Mouse (Mus musculus) liver, adult 2 months (tissue): ENCODE measurements around the gene Dag1. TPM values are rescaled to one million over a fixed set of nuclear protein-coding genes. Genes with fewer than 3 reads are reported as not detected.
"Not testable (repeated sequence)": the region's sequence is repeated elsewhere in the genome, so short reads cannot be mapped to it uniquely, and the experiment has no call there.

Source experiments
- DNase-seq: peaks from one replicate; pipeline ENCODE4 v3.0.0-alpha.2; 2011; ENCODE audit warnings: low read depth, low spot score; ENCODE audit errors: extremely low read depth
- H3K27ac ChIP-seq: fragments of 200-500 bp; replicated peaks from 2 replicates; pipeline ENCODE4 v1.5.1; 2012; ENCODE audit warnings: low read depth, mild to moderate bottlenecking, control low read depth, inconsistent platforms, low read length; ENCODE audit not compliant: insufficient read depth
- H3K27me3 ChIP-seq: fragments of 200-500 bp; 2 replicates; pipeline ENCODE4 v1.6.1; 2012; ENCODE audit warnings: mild to moderate bottlenecking, moderate library complexity, low read length, inconsistent platforms; ENCODE audit not compliant: control insufficient read depth, insufficient read depth
- H3K36me3 ChIP-seq: fragments of 200-500 bp; 2 replicates; pipeline ENCODE4 v1.6.1; 2012; ENCODE audit warnings: low read length, inconsistent platforms; ENCODE audit not compliant: control insufficient read depth, insufficient read depth
- H3K4me1 ChIP-seq: fragments of 200-500 bp; 2 replicates; pipeline ENCODE4 v1.6.1; 2011; ENCODE audit warnings: low read length; ENCODE audit not compliant: control insufficient read depth, insufficient read depth
- H3K4me3 ChIP-seq: fragments of 200-500 bp; 2 replicates; pipeline ENCODE4 v1.5.1; 2011; ENCODE audit warnings: low read depth, mild to moderate bottlenecking, control low read depth, low read length, moderate library complexity; ENCODE audit not compliant: insufficient read depth
- H3K79me2 ChIP-seq: fragments of 200-500 bp; 2 replicates; pipeline ENCODE4 v1.6.1; 2012; ENCODE audit warnings: inconsistent platforms, mild to moderate bottlenecking, low read length, moderate library complexity; ENCODE audit not compliant: control insufficient read depth, insufficient read depth
- H3K9ac ChIP-seq: fragments of 200-500 bp; 2 replicates; pipeline ENCODE4 v1.6.1; 2012; ENCODE audit warnings: low read depth, mild to moderate bottlenecking, control low read depth, inconsistent platforms, low read length
- CTCF ChIP-seq: fragments of 200-500 bp; IDR thresholded peaks from 2 replicates; pipeline ENCODE4 v1.5.1; 2011; ENCODE audit warnings: low read depth, low read length, control low read depth
- POLR2A ChIP-seq: fragments of 200-500 bp; IDR thresholded peaks from 2 replicates; pipeline ENCODE4 v1.6.1; 2011; ENCODE audit warnings: low read length, control low read depth; ENCODE audit not compliant: insufficient read depth; ENCODE audit errors: extremely low read depth
- WGBS: fragments of 180-500 bp; shearing (Covaris S2); methylation state at CpG from one replicate; pipeline ENCODE4 v1.1.7; 2018; 5-methylcytosine and 5-hydroxymethylcytosine counted together
- polyA plus RNA-seq: library from polyadenylated mRNA; depleted of rRNA; stranded (reverse); fragments of >200 nt; gene quantifications from 2 replicates; pipeline ENCODE4 v1.2.3, GENCODE M21; 2012
- total RNA-seq: library from RNA; depleted of rRNA; stranded (reverse); fragments of >200 nt; gene quantifications from 2 replicates; pipeline ENCODE4 v1.2.3, GENCODE M21; 2014

The Dag1 gene
- total and polyA plus RNA-seq, 2 experiments, result 20.7 to 24.9 TPM

- peak; percentile 99 for DNase-seq
- peaks cover 5% of the 10 kb centered on the region for H3K4me1 ChIP-seq
- peak within 1 kb of the TSS; percentile 51 for H3K4me3 ChIP-seq
- peak within 1 kb of the TSS; percentile 28 for H3K9ac ChIP-seq
- TF ChIP-seq POLR2A (0 out of 2 replicates have a peak, but pooled peaks have one; percentile 11), CTCF (no peak)
- no peaks in the 10 kb centered on the region for H3K36me3 ChIP-seq
- H3K79me2 ChIP-seq, result no peaks in the 10 kb centered on the region
- under 1% methylated on average over 32 of the region's 32 CpGs for WGBS
- H3K27ac ChIP-seq, result peak within 1 kb of the TSS; percentile 40
- no peaks in the 10 kb centered on the region for H3K27me3 ChIP-seq
These were observed 26.4 kb upstream of the Dag1 start, which contains the start of gene Nicn1 for GRCm38 (mm10) chr9:108290016-108290750. Gene Nicn1 (plus strand): TSS chr9:108290429.

- H3K79me2 ChIP-seq, result no peaks in the 10 kb centered on the region
- peaks cover 7% of the 10 kb centered on the region for H3K4me1 ChIP-seq
- no peak overlapping the region for H3K4me3 ChIP-seq
- no peak overlapping the region for H3K9ac ChIP-seq
- no peak overlapping the region for H3K27ac ChIP-seq
- 20% methylated on average over 2 of the region's 2 CpGs for WGBS
- TF ChIP-seq CTCF (no peak), POLR2A (no peak)
- no peaks in the 10 kb centered on the region for H3K27me3 ChIP-seq
- DNase-seq, result peak; percentile 68
- no peaks in the 10 kb centered on the region for H3K36me3 ChIP-seq
These were observed 25.6 kb upstream of the Dag1 start for GRCm38 (mm10) chr9:108289347-108289746.

GRCm38 (mm10) chr9:108287526-108288238 is 23.9 kb upstream of the Dag1 start:
- not testable (repeated sequence) for H3K4me3 ChIP-seq, H3K9ac ChIP-seq, H3K36me3 ChIP-seq, H3K79me2 ChIP-seq, H3K27ac ChIP-seq, H3K27me3 ChIP-seq, DNase-seq, H3K4me1 ChIP-seq
- 90% methylated on average over 6 of the region's 6 CpGs for WGBS

- DNase-seq, result peak; percentile 78
- peak; percentile 66 for TF ChIP-seq CTCF
- no peak for TF ChIP-seq POLR2A
- Histone ChIP-seq H3K27ac (no peak overlapping the region), H3K27me3 (no peaks in the 10 kb centered on the region), H3K79me2 (no peaks in the 10 kb centered on the region), H3K4me1 (peaks cover 5% of the 10 kb centered on the region), H3K36me3 (no peaks in the 10 kb centered on the region), H3K4me3 (no peak overlapping the region), H3K9ac (no peak overlapping the region)
- whole genome bisulfite sequencing, result 6% methylated on average over 6 of the region's 6 CpGs
These were observed 20.7 kb upstream of the Dag1 start for GRCm38 (mm10) chr9:108284410-108284809.

- peaks cover 6% of the 10 kb centered on the region for H3K4me1 ChIP-seq
- 20% methylated on average over 8 of the region's 8 CpGs for WGBS
- no peaks in the 10 kb centered on the region for H3K79me2 ChIP-seq
- TF ChIP-seq POLR2A (0 out of 2 replicates have a peak, but pooled peaks have one; percentile 7), CTCF (0 out of 2 replicates have a peak, but pooled peaks have one; percentile 6)
- peak; percentile 75 for DNase-seq
- no peak overlapping the region for H3K4me3 ChIP-seq
- H3K27ac ChIP-seq, result peak overlapping the region; percentile 12
- H3K27me3 ChIP-seq, result no peaks in the 10 kb centered on the region
- no peaks in the 10 kb centered on the region for H3K36me3 ChIP-seq
- H3K9ac ChIP-seq, result no peak overlapping the region
These were observed 16.5 kb upstream of the Dag1 start for GRCm38 (mm10) chr9:108280071-108280828.
